Mouse (Mus musculus): ENCODE results near the gene Chd5.

Gene Chd5

GRCm38 (mm10) chr4:152434836-152435235 lies 96.4 kb downstream of the Chd5 start:
- peak; percentile 79 to 91 for DNase-seq (ENCODE audit: low spot score in 2 of 2)

- peak; percentile 58 to 73 for DNase-seq (ENCODE audit: low spot score in 2 of 2)
Observed at GRCm38 (mm10) chr4:152435255-152435654, 96.8 kb downstream of the Chd5 start.

All from frontal cortex, postnatal 14 days (tissue).